Mouse (Mus musculus) testis, adult 10 weeks (tissue): Measurements from ENCODE around the gene Gm49027. TPM values are rescaled to one million over a fixed set of nuclear protein-coding genes. Genes with fewer than 3 reads are reported as not detected.

Experiments used
- polyA plus RNA-seq: library from polyadenylated mRNA; stranded (reverse); fragments of 350-450 nt; fragmentation: Illumina TruSeq; extraction: RNeasy Lipid Tissue Mini Kit (QIAGEN cat#74804); gene quantifications from one replicate; pipeline ENCODE4 v1.2.3, GENCODE M21; 2014; ENCODE audit warnings: low read depth, low replicate concordance

Gm49027 gene
- polyA plus RNA-seq, result not detected

DNA sequence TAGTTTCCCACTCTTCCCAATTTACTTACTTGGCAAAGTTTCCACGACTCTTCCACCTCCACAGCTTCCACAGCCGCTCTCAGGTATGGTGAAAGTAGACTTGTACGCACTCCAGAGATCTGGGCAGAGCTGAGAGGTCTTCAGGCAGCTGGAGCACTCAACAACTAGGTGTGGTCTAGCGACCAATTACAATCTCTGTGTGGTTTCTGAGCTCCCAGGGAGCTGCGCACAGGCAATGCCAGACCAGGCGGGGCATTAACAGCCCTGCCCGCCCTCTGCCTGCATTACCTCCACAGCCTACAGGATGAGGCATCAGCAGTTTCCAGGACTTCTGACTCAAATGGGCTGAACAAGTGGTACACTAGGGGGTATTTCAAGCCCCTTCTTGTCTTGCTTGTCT is at the start of gene Gm49027:
TSS of gene Gm49027 (minus strand) at position 208 of the 400 bp plus-strand sequence.

DNA sequence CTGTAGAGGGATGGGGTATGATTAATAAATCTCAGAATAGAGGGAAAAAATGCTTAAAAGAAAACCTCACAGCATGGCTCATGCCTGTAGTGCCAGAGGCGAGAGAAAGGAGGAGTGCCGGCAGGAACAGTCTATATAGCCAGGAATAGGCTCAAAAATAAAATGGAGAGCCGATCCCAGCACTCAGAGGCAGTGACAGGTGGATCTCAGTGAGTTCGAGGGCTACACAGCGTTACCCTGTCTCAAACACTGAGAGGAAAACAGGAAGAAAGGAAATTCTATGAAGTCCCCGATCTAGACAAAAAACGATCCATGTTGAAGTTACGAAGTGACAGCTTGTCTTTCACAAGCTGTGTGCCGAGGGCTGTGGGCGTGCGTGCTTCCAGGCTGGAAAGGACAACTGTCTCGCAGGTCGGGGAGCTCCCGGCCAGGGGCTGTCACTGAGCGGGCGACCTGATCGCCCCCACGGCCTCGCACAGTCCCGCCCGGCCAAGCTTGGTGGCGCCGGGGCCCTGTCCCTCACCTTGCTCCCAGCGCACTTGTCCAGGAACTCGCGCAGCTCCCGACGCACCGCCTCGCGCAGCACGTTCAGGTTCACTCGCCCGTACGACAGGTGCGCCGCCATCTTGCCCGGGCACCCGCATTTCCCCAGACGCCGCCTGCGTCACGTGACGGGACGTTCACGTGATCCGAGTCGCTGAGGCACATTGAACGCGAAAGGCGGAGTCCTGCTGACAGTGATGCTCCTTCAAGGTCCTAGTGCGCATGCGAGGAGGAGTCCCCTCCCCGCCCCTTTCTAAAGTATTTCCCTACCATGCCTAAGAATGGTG is 47.3 kb upstream of the Gm49027 start, which contains the start of gene Vps33a:
TSS of gene Vps33a (minus strand) at position 682 of the 830 bp plus-strand sequence.

DNA sequence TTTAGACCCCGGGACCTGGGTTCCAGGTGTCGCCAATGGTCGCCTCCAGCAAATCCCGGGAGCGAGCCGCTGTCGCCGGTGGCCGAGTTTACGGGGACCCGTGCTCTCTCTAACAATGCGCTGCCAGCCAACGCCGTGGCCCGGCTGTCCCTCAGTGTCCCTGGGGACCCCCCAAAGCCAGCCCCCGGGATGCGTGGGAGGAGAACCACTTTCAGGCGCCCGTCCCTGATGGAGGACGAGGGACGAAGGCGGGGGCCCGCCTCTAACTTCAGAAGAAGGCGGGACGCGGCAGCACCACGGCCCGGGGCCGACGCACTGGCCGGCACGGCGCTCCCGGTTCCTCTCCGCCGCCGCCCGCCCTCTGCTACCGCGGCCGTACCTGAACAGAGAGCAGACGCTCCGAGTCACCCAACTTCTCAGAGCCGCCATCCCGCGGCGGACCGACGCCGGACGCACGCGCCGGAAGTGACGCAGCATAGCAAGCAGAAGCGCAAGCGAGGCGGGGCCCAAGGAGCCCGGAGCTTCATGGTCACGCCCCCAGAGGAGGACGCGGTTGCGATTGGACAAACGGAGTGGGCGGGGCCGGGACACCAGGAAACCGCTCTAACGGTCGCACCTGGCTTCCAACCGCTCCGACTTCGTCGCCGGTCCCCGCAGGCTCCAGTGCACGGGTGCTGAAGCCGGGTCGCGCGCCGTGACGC is 1.4 kb downstream of the Gm49027 start, which contains the start of gene Diablo:
TSS of gene Diablo (minus strand) at position 485 of the 701 bp plus-strand sequence.

DNA sequence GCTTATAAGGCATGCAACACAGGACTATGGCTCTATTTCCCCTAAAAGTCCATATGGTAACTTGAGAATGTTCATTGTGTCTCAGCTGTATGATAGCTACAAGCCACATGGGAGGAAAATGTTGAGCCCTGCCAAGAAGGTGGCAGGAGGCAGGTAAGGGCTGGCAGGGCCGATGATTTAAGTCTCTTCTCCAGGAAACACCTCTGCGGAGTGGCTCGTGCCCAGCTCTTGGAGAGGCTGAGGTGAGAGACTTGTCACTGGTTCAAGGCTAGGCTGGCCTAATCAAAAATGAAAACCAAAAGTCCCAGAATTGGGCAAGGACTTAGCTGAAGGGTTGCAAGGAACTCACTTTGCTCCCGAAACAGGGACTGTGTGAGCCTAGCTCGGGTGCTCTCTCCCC is 15.1 kb downstream of the Gm49027 start, which contains the start of gene B3gnt4:
TSS of gene B3gnt4 (plus strand) at position 301 of the 400 bp plus-strand sequence.

DNA sequence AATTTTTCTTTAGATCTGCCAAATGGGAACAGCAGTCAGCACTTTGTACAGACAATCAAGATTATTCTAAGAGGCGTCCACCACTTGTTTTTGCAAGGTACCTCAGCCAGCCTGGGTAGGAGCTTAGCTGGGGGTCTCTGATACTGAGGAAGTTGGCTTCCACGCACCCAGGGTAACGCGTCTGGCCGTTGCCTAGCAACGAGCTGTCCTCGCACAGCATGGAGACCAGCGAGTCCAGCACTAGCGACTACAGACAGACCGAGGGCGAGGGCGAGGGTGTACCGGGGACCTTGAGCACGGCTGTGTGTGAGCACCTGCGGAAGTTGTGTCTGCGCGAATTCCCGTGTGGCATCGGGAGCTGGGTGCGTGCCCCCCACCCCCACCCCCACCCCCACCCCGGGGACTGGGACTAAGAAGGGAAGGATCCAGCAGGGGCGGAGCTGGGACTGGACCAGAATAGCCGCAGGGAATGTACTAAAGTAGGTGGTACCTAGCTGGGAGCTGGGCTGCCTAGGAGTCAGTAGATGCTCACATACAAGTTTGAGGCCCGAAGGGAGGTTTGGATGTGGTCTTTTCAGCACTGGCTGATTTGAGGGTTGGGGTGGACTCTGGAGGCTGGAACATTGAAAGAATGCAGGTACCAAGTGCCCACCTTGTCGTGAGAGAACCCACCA is 36.0 kb downstream of the Gm49027 start, which contains the start of the genes Lrrc43 and Il31:
TSS of gene Lrrc43 (plus strand) at position 194 of the 674 bp plus-strand sequence.
TSS of gene Il31 (minus strand) at position 378 of the 674 bp plus-strand sequence.

Other genes with a start within 250 kb of the Gm49027 start
- gene Bcl7a, start 181.7 kb downstream of the Gm49027 start, polyA plus RNA-seq, result 0.45 TPM
- gene Mlxip, start 130.7 kb downstream of the Gm49027 start, polyA plus RNA-seq, result 5.7 TPM
- 17.0 TPM for gene Lrrc43, start 36.2 kb downstream of the Gm49027 start, polyA plus RNA-seq
- 144 TPM for gene Il31, start 36.0 kb downstream of the Gm49027 start, polyA plus RNA-seq
- 0.73 TPM for gene B3gnt4, start 15.0 kb downstream of the Gm49027 start, polyA plus RNA-seq
- gene Diablo, start 1.3 kb downstream of the Gm49027 start, polyA plus RNA-seq, result 695 TPM
- 6.0 TPM for gene Vps33a, start 47.5 kb upstream of the Gm49027 start, polyA plus RNA-seq
- gene Clip1, start 159.1 kb upstream of the Gm49027 start, polyA plus RNA-seq, result 101 TPM
- 287 TPM for gene Zcchc8, start 195.6 kb upstream of the Gm49027 start, polyA plus RNA-seq
- gene Rsrc2, start 223.9 kb upstream of the Gm49027 start, polyA plus RNA-seq, result 172 TPM
- 34.4 TPM for gene Kntc1, start 224.2 kb upstream of the Gm49027 start, polyA plus RNA-seq